Mouse (Mus musculus) left cerebral cortex, postnatal 36 days (tissue): ENCODE data around the gene Tgfbr3. TPM values are rescaled to one million over a fixed set of nuclear protein-coding genes. Genes with fewer than 3 reads are reported as not detected.

Experiments
- DNase-seq, 2 experiments: peaks; one replicate each; pipeline ENCODE4 v3.0.0; 2021 to 2022; ENCODE audit warnings: low spot score in 2 of 2, mixed read lengths in 1 of 2
- intact Hi-C: fragments of 180-260 bp; cut with DNase I; formaldehyde crosslinking; loops from one replicate; pipeline ENCODE4 v1.15.1; 2025
- total RNA-seq, 2 experiments: library from RNA; stranded (reverse); gene quantifications; 2 replicates each; pipeline ENCODE4 v1.2.3; 2021

The Tgfbr3 gene
- total RNA-seq, 2 experiments from 2014 or later, result 7.9 to 10.1 TPM

GRCm38 (mm10) chr5:107283935-107284524 lies 5.4 kb downstream of the Tgfbr3 start:
- intact Hi-C loops, result loop anchor here (10.0 kb wide), 2 partner anchors 139 to 199 kb away; no protein-coding TSS in a partner anchor
- no peak for DNase-seq

DNA sequence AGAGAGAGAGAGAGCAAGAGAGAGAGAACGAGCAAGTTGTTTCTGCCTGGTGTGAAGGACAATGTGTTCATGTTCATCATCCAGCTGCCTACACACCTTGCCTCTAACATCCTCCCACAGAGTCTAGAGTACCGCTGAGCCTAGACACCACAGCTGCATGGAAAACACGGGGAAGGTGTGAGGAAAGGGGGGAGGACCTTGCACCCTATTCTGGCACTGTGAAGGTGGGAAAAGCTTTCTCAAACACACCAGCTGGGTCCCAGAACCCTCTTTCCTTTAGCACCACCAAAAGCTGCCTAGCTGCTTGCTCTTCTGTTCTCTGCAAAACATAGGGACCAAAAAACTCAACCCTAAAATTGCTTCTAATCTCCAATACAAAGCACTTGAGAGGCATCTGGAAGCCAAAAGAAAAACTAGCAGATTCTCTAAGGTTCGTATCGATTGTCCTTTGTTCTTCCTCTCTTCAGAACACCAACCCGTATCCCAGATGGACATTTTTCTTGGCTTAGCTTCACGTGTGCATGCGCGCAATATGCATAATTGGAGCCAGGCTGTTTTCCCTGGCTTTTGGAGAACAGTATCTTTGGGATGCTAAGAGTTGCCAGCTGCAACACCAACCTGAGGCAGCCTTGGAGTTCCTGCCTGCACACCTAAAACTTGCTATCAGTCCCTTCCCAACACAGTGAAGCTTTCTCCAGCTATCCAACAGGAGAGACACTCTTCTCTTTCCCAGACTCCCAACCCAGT lies 6.7 kb downstream of the Tgfbr3 start:
- peak in 1 of 2 experiments; percentile 14 for DNase-seq
- intact Hi-C loops, result loop anchor here (10.0 kb wide), 2 partner anchors 138 to 198 kb away; no protein-coding TSS in a partner anchor

GRCm38 (mm10) chr5:107279263-107279662 lies 10.2 kb downstream of the Tgfbr3 start:
- intact Hi-C loops, result no loop called here
- DNase-seq, result no peak

DNA sequence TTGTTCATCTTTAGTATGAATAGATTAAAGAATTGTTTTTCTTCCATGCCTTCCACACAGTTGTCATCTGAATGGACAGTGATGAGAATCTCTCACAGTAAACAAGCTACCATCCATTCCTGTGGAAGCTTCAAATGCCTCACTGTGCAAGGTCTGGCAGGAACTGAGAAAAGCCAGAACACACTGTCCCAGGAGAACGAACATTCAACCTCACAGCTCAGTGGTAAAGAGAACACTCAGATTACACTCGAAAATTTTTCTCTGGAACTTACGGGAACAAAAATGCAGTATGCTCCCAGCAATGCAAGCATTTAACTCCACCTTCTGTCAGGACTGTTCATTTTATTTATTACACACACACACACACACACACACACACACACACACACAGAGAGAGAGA lies 13.2 kb downstream of the Tgfbr3 start:
- intact Hi-C loops, result no loop called here
- DNase-seq, result no peak

GRCm38 (mm10) chr5:107272252-107273028 lies 17.0 kb downstream of the Tgfbr3 start:
- DNase-seq, result no peak

GRCm38 (mm10) chr5:107269006-107269328 lies 20.5 kb downstream of the Tgfbr3 start:
- intact Hi-C loops, result no loop called here

More at GRCm38 (mm10) chr5:107272252-107273028, 17.0 kb downstream of the Tgfbr3 start:
- intact Hi-C loops, result no loop called here

GRCm38 (mm10) chr5:107268121-107269005 lies 21.1 kb downstream of the Tgfbr3 start:
- DNase-seq, result no peak
- intact Hi-C loops, result no loop called here

More at GRCm38 (mm10) chr5:107269006-107269328, 20.5 kb downstream of the Tgfbr3 start:
- DNase-seq, result no peak

DNA sequence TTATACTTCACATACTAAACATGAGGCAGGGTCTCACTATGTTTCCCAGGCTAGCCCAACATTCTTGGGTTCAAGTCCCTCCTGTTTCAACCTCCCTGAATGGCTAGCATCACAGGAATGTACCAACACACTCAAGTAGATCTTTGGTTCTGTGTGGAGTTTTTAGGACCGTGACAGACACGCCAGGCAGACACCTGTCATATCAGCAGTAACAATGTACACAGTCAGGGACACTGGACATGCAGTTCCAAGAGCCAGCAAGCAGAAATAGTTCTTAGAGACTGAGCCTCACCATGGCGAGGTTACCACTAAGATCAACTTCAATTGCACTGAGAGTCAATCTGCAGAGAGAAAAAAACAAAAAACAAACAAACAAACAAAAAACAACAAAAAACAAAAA lies 22.9 kb downstream of the Tgfbr3 start:
- DNase-seq, result no peak
- intact Hi-C loops, result no loop called here

DNA sequence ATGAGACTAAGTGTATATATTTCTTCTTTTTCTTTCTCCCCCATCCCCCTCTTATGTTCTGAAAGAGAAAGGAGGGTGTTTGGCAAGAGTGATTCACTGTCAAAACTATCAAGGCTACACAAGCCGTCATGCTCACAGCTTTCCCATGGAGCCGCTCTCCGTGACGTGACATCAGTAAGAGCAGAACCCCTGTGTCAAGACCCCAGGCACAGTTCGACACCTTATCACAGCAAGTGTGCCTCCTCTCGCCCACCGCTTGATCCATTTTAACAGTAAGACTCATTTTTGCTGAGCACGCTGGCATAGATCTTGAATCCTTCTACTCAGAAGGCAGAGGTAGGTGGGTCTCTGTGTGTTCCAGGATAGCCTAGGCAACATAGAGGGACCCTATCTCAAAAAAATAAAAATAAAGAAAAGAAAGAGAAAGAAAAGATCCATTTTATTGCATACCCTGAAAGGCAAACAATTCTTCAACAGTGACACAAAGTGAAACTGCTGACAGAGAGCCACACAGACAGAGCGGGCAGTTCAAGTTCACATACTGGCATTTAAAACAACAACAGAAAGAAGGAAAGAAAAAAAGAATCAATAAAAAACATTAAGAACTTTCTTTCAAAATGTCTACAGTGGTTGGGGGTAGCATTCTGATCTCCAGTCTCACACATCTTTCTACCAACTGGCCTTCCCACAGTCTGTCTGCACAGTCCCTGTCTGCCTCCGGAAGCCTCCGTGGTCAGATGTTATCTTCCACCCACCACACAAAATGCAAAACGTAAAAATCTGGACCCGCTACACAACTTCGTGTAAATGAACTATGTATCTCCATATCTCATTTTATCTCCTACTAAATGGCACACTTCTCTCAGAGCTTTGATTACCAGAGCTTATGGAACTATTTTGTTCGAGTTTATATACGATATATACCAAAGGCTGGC lies 24.7 kb downstream of the Tgfbr3 start:
- intact Hi-C loops, result no loop called here
- no peak for DNase-seq

- intact Hi-C loops, result no loop called here
- DNase-seq, result no peak
Measured at GRCm38 (mm10) chr5:107263836-107264235, 25.6 kb downstream of the Tgfbr3 start.

DNA sequence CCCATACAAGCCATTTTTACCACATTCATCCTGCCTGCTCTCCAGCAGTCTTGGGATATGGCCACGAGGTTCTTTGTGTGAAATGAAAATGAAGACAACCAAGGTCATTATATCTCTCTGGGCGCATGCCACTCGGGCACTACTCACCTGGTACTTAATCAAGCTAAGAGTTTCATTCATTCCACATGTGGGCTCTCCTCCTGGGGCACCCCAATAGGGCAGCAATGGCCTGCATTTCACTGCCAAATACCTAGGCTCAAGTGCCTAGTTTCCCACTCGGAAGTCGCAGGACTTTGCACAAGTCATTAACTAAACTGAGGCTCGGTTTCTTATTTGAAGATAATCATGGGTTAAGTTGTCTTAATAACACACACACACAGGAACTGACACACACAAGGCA lies 27.5 kb downstream of the Tgfbr3 start:
- intact Hi-C loops, result no loop called here
- DNase-seq, result no peak

DNA sequence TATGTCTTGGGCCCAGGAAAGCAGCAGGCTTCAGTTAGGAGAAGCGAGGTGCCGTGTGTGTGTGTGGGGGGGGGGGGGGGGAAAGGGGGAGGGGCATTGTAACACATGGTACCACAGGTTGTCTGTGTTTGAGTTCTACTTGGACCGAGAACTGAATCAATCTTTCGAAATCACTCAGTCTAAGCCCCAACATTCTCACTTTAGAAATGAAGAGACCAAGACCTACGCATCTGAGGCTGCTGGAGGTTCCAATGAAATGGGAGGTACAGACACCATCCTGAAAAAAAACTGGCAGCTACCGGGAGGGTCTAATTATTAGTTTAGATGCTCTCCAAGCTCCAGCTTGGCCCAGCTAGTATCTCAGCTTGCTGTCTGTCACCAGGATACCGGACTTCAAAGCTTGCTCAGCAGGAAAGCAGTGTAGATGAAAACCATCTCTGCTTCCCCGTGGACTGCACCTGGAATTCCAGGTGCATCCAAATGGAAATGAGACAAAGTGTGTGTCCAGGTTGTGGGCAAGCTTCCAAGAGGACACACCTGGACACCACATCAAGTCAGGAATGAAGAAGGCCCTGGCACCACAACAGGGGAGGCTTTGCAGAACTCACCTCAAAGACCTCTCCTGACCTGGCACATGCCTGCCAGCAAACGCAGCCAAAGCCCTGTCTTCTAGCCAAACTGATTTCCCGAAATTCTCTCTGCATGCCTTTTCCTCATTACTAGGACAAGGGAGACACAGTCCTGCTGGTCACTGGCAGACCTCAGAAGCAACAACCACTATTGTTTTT lies 28.5 kb downstream of the Tgfbr3 start:
- intact Hi-C loops, result no loop called here
- no peak for DNase-seq

GRCm38 (mm10) chr5:107259487-107260040 lies 29.9 kb downstream of the Tgfbr3 start:
- no peak for DNase-seq
- intact Hi-C loops, result no loop called here

- no peak for DNase-seq
- intact Hi-C loops, result no loop called here
Measured at GRCm38 (mm10) chr5:107253395-107253794, 36.0 kb downstream of the Tgfbr3 start.

DNA sequence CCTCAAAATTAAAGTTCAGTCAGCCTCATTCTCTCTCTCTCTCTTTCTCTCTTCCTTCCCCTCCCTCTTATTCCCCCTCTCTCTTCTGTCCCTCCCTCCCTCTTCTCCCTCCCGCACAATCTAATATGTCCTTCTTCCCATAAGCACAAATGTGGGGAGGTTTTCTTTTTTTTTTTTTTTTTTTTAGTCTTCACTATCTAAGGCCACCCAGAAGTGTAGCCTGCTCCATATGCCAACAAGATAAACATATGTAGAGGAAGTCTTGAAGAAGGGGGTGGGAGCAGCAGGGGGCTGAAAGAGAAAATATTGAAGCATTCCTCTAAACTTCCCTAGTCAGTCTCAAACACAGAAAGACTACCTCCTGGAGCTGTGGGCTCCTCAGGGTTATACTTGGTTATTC lies 37.0 kb downstream of the Tgfbr3 start:
- no peak for DNase-seq
- intact Hi-C loops, result no loop called here

DNA sequence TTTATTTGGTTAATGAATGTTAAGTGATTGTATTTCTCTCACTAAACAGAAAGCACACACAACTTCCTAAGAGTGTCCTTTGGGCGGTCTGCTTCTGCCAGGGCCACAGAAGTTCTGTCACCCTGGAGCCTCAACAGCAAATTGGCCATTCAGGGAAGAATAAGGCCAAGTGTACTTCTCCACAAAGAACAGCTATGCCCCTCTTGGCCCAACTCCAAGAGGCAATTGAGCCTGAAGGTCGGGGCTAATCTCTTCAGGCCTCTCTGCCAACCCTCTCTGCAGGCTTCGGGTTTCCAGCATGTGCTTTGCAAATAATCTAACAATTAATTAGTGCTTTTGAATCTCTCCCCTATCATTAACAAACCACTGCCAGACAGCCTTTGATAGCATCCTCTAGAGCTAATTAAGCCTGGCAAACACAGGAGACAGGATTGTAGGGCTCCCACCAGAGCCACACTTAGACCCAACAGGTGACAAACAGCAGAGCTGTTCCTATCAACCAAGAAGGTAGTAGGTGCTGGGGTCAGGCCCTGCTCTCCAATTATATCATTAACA lies 37.6 kb downstream of the Tgfbr3 start:
- intact Hi-C loops, result no loop called here
- peak in 1 of 2 experiments; percentile 21 for DNase-seq

DNA sequence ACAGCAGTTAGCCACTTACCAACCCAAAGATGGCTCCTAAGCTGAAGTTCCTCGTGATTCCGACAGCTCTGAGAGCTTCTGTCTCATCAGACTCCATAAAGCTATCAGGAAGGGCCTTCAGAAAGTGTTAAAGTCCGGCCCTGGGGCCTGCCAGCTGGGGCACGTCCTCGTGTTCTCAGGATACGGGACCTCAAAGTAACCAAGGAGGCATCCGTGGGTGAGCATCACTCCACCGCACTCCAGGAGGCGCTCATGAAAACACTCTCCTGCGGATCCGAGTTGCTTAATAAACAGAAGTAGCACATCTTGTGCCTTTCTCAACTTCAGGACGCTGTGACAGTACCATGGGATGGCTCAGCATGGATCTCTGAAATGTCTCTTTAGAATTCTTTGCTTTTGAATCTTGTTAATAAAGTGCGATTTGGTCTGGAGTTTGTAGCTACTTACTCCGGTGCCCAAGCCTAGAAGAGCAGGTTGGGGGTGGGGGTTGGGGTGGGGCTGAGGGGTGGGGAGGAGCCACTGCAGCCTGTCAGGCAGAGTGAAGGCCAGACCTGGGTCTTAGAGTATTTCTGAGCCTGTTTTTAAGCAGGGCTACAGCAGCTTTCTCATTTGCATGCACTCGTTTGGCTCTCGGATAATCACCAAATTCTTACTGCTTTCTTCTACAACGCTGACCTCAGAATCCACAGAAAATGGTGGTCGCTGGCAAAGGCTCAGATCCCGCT lies 38.7 kb downstream of the Tgfbr3 start:
- intact Hi-C loops, result no loop called here
- DNase-seq, result no peak
